Comparison of ENCODE assay signal across 14 mouse cellular contexts in the genomic region with DNA sequence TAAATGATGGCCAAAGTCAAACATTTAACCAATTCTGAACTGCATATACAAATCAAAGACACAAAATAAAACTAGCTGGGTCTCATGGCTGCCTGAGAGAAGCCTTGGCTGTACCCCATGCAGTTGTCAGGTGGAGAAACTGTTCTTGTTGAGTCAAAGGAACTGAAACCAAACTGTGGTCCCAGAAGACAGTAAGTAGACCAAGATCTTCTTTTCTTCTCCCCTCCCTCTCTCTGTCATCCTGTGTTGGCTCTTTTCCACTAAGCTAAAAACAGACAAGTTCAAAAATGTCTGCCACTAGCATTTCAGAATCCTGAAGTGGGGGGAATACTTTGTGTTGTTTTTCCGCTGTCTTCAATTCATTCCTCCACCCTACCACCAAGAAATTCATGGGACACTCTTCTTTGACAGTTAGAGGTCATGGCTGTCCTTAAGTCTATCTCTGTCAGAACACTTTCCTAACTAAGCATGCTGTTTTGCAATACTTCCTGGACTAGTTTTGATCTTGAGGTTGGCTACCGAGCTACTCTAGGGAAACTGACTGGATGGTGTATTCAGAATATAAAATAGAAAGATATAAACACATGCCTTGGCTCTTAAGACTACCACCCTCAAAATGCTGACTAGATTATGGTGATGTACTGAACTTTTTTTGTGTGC. TPM values are rescaled to one million over a fixed set of nuclear protein-coding genes. Genes with fewer than 3 reads are reported as not detected.
DNase-seq lines count a peak whose midpoint lies in the region; ATAC-seq lines count a peak whose summit lies in the region.
"Had no signal": no experiment of that assay in that cellular context is flagged by ENCODE, and none has a peak within 500 bp of the region (broad histone marks: within the 10 kb centered on the region; RNA-seq: fewer than 3 reads in every experiment).

No protein-coding gene starts in this region.

- H3K9ac ChIP-seq in liver, embryonic 13.5 days, result no peak overlapping the region
- H3K9ac ChIP-seq: embryonic facial prominence, embryonic 13.5 days; liver, embryonic 15.5 days had no signal

- H3K9me3 ChIP-seq in liver, embryonic 13.5 days (replicated peaks), result no peaks in the 10 kb centered on the region
- H3K9me3 ChIP-seq: embryonic facial prominence, embryonic 13.5 days; forebrain, embryonic 10.5 days; liver, embryonic 15.5 days had no signal

- no peaks in the 10 kb centered on the region for H3K27me3 ChIP-seq in liver, embryonic 13.5 days
- H3K27me3 ChIP-seq: embryonic facial prominence, embryonic 13.5 days; liver, embryonic 15.5 days; Patski had no signal

- DNase-seq in liver, embryonic 13.5 days, result no peak
- no peak for DNase-seq in liver
- DNase-seq in CD4-positive, CD25-positive, alpha-beta regulatory T cell, adult 2 months (ENCODE audit: low read depth, low spot score), result peak; percentile 74
- peak; percentile 84 for DNase-seq in naive thymus-derived CD4-positive, alpha-beta T cell, adult 2 months (ENCODE audit: low read depth)
- DNase-seq in right cerebral cortex, postnatal 10 days (ENCODE audit: low spot score in 2 of 2), result no peak
- no peak for DNase-seq in yolk sac, embryonic 10.5 days (ENCODE audit: low spot score)
- no peak for DNase-seq in left cerebral cortex, postnatal 14 days (ENCODE audit: low spot score in 2 of 2)

- peak overlapping the region; percentile 48 for H3K27ac ChIP-seq in liver, embryonic 13.5 days
- H3K27ac ChIP-seq: embryonic facial prominence, embryonic 13.5 days; forebrain, embryonic 10.5 days; liver, embryonic 15.5 days; stomach, postnatal 0 days had no signal

- 0 out of 2 replicates have a peak, but pooled peaks cover 4% of the 10 kb centered on the region for H3K36me3 ChIP-seq in liver, embryonic 13.5 days
- H3K36me3 ChIP-seq: embryonic facial prominence, embryonic 13.5 days; forebrain, embryonic 10.5 days; liver, embryonic 15.5 days had no signal

- no peak for ATAC-seq in liver, embryonic 13.5 days (ENCODE audit: low read depth)
- ATAC-seq in granulocyte monocyte progenitor cell, adult 5-6 weeks (replicated peaks; ENCODE audit: poor library complexity, severe bottlenecking), result peak; percentile 77
- ATAC-seq: Patski had no signal

- 73% methylated on average over 2 of the region's 2 CpGs for WGBS in liver, embryonic 13.5 days (ENCODE audit: insufficient replicate concordance)

- intact Hi-C loops in left cerebral cortex, postnatal 14 days (cut with DNase I), result no loop called here

- H3K4me1 ChIP-seq in liver, embryonic 13.5 days (replicated peaks), result peaks cover 52% of the 10 kb centered on the region
- H3K4me1 ChIP-seq: embryonic facial prominence, embryonic 13.5 days; forebrain, embryonic 10.5 days had no signal

- no peak overlapping the region for H3K4me3 ChIP-seq in liver, embryonic 13.5 days (replicated peaks)
- H3K4me3 ChIP-seq: embryonic facial prominence, embryonic 13.5 days; forebrain, embryonic 10.5 days; liver, embryonic 15.5 days; myocyte had no signal

- H3K4me2 ChIP-seq in liver, embryonic 13.5 days, result no peak overlapping the region
- H3K4me2 ChIP-seq: embryonic facial prominence, embryonic 13.5 days; liver, embryonic 15.5 days had no signal

RNA-seq across cellular contexts. Expression of gene Mbnl1, which starts 9.2 kb away (rescaled TPM):
- 123 and 153 TPM in 2 replicates for polyA plus RNA-seq in liver, embryonic 13.5 days (2015; fragmentation: Nextera tagmentation; extraction: Ambion mirVana)
- total RNA-seq in granulocyte monocyte progenitor cell, adult 5-6 weeks (2014; fragmentation: Nextera tagmentation), result 464 and 485 TPM in 2 replicates
- 524 and 651 TPM in 2 replicates for total RNA-seq in granulocyte monocyte progenitor cell, adult 5-6 weeks (2017)
- 100 to 1,000 TPM; 110 to 116 TPM for total RNA-seq in left cerebral cortex, postnatal 14 days (2021)

Comparison
In these comparisons a context has a peak if more than half of its experiments do, and no peak if none do; other contexts are left out.
1. DNase-seq: peak in CD4-positive, CD25-positive, alpha-beta regulatory T cell, adult 2 months (single experiment) and naive thymus-derived CD4-positive, alpha-beta T cell, adult 2 months (single experiment); none in liver, embryonic 13.5 days (single experiment), liver (single experiment), right cerebral cortex, postnatal 10 days (0 of 2), yolk sac, embryonic 10.5 days (single experiment) and left cerebral cortex, postnatal 14 days (0 of 2).